Mouse (Mus musculus) c-Kit-negative CD71-positive TER-119-positive erythroid progenitor cells, embryonic 14.5 days (primary cell): ENCODE measurements around the gene Ccdc3.
"Not testable (repeated sequence)": the region's sequence is repeated elsewhere in the genome, so short reads cannot be mapped to it uniquely, and the experiment has no call there.

Experiments
- DNase-seq: peaks from one replicate; pipeline ENCODE4 v3.0.0-alpha.2; 2013; ENCODE audit warnings: low read depth, low spot score

The Ccdc3 gene

GRCm38 (mm10) chr2:5137500-5138286, at the start of gene Ccdc3:
TSS of gene Ccdc3 (plus strand) at chr2:5137776.
- DNase-seq = no peak

- DNase-seq = not testable (repeated sequence)
Measured at GRCm38 (mm10) chr2:5090385-5090784, 47.2 kb upstream of the Ccdc3 start.

- DNase-seq = no peak
Measured at GRCm38 (mm10) chr2:5094876-5095275, 42.7 kb upstream of the Ccdc3 start.

- DNase-seq = no peak
Measured at GRCm38 (mm10) chr2:5095316-5095715, 42.3 kb upstream of the Ccdc3 start.

GRCm38 (mm10) chr2:5097786-5098445, 39.7 kb upstream of the Ccdc3 start:
- no peak for DNase-seq

GRCm38 (mm10) chr2:5099176-5099575, 38.4 kb upstream of the Ccdc3 start:
- no peak for DNase-seq

GRCm38 (mm10) chr2:5101743-5102245, 35.8 kb upstream of the Ccdc3 start:
- no peak for DNase-seq

- DNase-seq = no peak
Measured at GRCm38 (mm10) chr2:5102891-5103290, 34.7 kb upstream of the Ccdc3 start.

GRCm38 (mm10) chr2:5112785-5113291, 24.7 kb upstream of the Ccdc3 start:
- DNase-seq = no peak

- DNase-seq = no peak
Measured at GRCm38 (mm10) chr2:5114386-5114785, 23.2 kb upstream of the Ccdc3 start.

- DNase-seq = no peak
Measured at GRCm38 (mm10) chr2:5116856-5117532, 20.6 kb upstream of the Ccdc3 start.

GRCm38 (mm10) chr2:5125506-5125905, 12.1 kb upstream of the Ccdc3 start:
- DNase-seq = no peak

- no peak for DNase-seq
Measured at GRCm38 (mm10) chr2:5127369-5127768, 10.2 kb upstream of the Ccdc3 start.

- no peak for DNase-seq
Measured at GRCm38 (mm10) chr2:5129099-5129498, 8.5 kb upstream of the Ccdc3 start.

- DNase-seq = no peak
Measured at GRCm38 (mm10) chr2:5132046-5132445, 5.5 kb upstream of the Ccdc3 start.

- no peak for DNase-seq
Measured at GRCm38 (mm10) chr2:5134959-5135743, 2.4 kb upstream of the Ccdc3 start.

GRCm38 (mm10) chr2:5139961-5140360, 2.4 kb downstream of the Ccdc3 start:
- DNase-seq = no peak

GRCm38 (mm10) chr2:5144446-5144845, 6.9 kb downstream of the Ccdc3 start:
- no peak for DNase-seq

- DNase-seq = no peak
Measured at GRCm38 (mm10) chr2:5147907-5148306, 10.3 kb downstream of the Ccdc3 start.

GRCm38 (mm10) chr2:5154711-5155110, 17.1 kb downstream of the Ccdc3 start:
- no peak for DNase-seq

- DNase-seq = no peak
Measured at GRCm38 (mm10) chr2:5160236-5160848, 22.8 kb downstream of the Ccdc3 start.
